Mouse (Mus musculus) cerebellum, adult 2 months (tissue): ENCODE results near the gene Osbpl10. TPM values are rescaled to one million over a fixed set of nuclear protein-coding genes. Genes with fewer than 3 reads are reported as not detected.

Experiments used
- DNase-seq, 2 experiments: peaks; one replicate each; pipeline ENCODE4 v3.0.0; 2021
- H3K27ac ChIP-seq: fragments of 200-500 bp; 2 replicates; pipeline ENCODE4 v1.5.1; 2012; ENCODE audit warnings: low read length, control low read depth, inconsistent platforms; ENCODE audit not compliant: insufficient read depth
- H3K27me3 ChIP-seq: fragments of 200-500 bp; 2 replicates; pipeline ENCODE4 v1.6.1; 2012; ENCODE audit warnings: inconsistent platforms, mild to moderate bottlenecking, low read length, moderate library complexity; ENCODE audit not compliant: control insufficient read depth, insufficient read depth
- H3K4me1 ChIP-seq: fragments of 200-500 bp; 2 replicates; pipeline ENCODE4 v1.6.1; 2011; ENCODE audit warnings: low read length; ENCODE audit not compliant: control insufficient read depth, insufficient read depth
- H3K4me3 ChIP-seq: fragments of 200-500 bp; replicated peaks from 2 replicates; pipeline ENCODE3; 2011; ENCODE audit warnings: mild to moderate bottlenecking, low read depth, low read length, control low read depth; ENCODE audit not compliant: insufficient read depth
- CTCF ChIP-seq: fragments of 200-500 bp; IDR thresholded peaks from 2 replicates; pipeline ENCODE4 v1.5.1; 2011; ENCODE audit warnings: low read depth, mild to moderate bottlenecking, control low read depth, low read length, moderate library complexity, borderline replicate concordance; ENCODE audit not compliant: insufficient read depth
- POLR2A ChIP-seq: fragments of 200-500 bp; IDR thresholded peaks from 2 replicates; pipeline ENCODE4 v1.6.1; 2011; ENCODE audit warnings: low read length, control low read depth, borderline replicate concordance; ENCODE audit not compliant: insufficient read depth
- WGBS: fragments of 180-500 bp; shearing (Covaris S2); methylation state at CpG from one replicate; pipeline ENCODE4 v1.1.7; 2018; 5-methylcytosine and 5-hydroxymethylcytosine counted together
- polyA plus RNA-seq: library from polyadenylated mRNA; depleted of rRNA; stranded (reverse); fragments of >200 nt; gene quantifications from 2 replicates; pipeline ENCODE4 v1.2.3, GENCODE M21; 2012

The Osbpl10 gene
- polyA plus RNA-seq, 1 experiment: 11.0 TPM

DNA sequence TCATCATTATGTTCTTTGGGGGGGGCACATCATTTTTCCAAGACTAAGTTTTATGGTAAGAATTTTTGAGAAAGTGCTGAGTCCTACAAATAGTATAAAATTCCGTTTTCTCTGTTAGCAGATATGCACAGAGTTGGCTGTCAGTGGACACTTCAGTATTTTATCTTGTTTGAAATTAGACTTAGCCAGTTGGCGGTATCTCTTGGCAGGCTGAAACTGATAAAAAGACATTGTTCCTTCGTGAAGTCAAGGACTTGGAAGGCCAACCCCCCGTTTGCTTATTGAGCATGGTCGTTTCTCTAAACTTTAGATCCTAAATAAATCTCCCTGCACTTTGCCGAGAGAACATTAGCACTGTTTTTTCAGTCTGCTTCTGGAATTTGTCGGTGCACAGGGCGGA is 185.3 kb downstream of the Osbpl10 start:
- H3K27me3 ChIP-seq: no peaks in the 10 kb centered on the region
- WGBS: 83% methylated on average over 8 of the region's 8 CpGs

GRCm38 (mm10) chr9:115164351-115164750 is 186.0 kb downstream of the Osbpl10 start:
- Histone ChIP-seq H3K4me3 (no peak overlapping the region), H3K4me1 (no peaks in the 10 kb centered on the region), H3K27ac (no peak overlapping the region), H3K27me3 (no peaks in the 10 kb centered on the region)
- TF ChIP-seq POLR2A (no peak), CTCF (no peak)
- WGBS: 90% methylated on average over 7 of the region's 7 CpGs
- no peak for DNase-seq

More for the DNA sequence above, 185.3 kb downstream of the Osbpl10 start:
- no peak for TF ChIP-seq CTCF
- TF ChIP-seq POLR2A: no peak
- no peak overlapping the region for H3K27ac ChIP-seq
- no peak overlapping the region for H3K4me3 ChIP-seq
- H3K4me1 ChIP-seq: no peaks in the 10 kb centered on the region
- no peak for DNase-seq

- no peak overlapping the region for H3K27ac ChIP-seq
- H3K4me3 ChIP-seq: no peak overlapping the region
- no peak for DNase-seq
- no peaks in the 10 kb centered on the region for H3K27me3 ChIP-seq
- TF ChIP-seq POLR2A (no peak), CTCF (no peak)
- no peaks in the 10 kb centered on the region for H3K4me1 ChIP-seq
- WGBS: 85% methylated on average over 8 of the region's 8 CpGs
Observed at GRCm38 (mm10) chr9:115165996-115166395, 187.6 kb downstream of the Osbpl10 start.

DNA sequence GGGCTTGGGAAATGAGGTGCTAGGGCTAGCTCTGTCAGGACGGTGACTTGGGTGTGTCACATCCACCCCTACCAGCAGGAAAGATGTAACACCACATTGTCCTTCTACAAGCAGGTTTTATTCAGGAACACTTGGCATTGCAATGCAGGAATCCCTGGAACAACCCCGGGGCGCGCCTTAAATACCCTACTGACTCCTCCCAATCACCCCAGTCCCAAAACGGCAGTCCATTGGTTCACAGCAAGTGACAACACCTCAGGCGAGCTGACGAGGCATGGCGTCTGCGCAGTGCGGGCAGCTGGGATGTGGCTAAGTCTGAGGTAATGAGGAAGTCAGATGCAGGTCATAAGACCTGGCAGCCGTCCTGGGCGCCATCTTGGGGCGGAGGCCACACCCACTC is 191.2 kb downstream of the Osbpl10 start:
- TF ChIP-seq CTCF (no peak), POLR2A (no peak)
- Histone ChIP-seq H3K27ac (no peak overlapping the region), H3K27me3 (no peaks in the 10 kb centered on the region), H3K4me1 (no peaks in the 10 kb centered on the region; the same call in 1 of the 2 replicates), H3K4me3 (no peak overlapping the region)
- DNase-seq: no peak
- 87% methylated on average over 13 of the region's 13 CpGs for WGBS

- Histone ChIP-seq H3K27ac (no peak overlapping the region), H3K27me3 (no peaks in the 10 kb centered on the region), H3K4me1 (no peaks in the 10 kb centered on the region; the same call in 1 of the 2 replicates), H3K4me3 (no peak overlapping the region)
- no peak for DNase-seq
- no peak for TF ChIP-seq POLR2A
- TF ChIP-seq CTCF: no peak
- WGBS: 42% methylated on average over 6 of the region's 6 CpGs
Observed at GRCm38 (mm10) chr9:115172096-115172495, 193.7 kb downstream of the Osbpl10 start.

DNA sequence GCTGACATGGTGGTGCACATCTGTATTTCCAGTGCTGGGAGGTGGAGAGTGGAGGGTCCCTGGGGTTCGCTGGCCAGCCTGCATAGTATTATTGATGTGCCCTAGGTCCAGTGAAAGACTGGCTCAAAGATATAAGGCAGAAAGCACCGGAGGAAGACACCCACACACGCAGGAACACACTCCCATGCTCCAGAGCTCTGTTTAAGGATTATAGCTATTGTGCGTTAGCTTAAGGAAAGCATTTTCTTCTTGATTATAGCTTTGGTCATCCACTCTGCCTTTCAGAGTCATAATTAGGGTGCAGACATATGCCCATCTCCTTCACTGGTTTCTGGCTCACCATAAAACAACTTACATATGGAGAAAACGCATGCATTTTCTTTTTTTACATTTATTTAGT is 200.8 kb downstream of the Osbpl10 start:
- Histone ChIP-seq H3K4me1 (no peaks in the 10 kb centered on the region), H3K27ac (no peak overlapping the region), H3K4me3 (no peak overlapping the region), H3K27me3 (no peaks in the 10 kb centered on the region)
- DNase-seq: no peak
- 94% methylated on average over 5 of the region's 5 CpGs for WGBS
- TF ChIP-seq POLR2A (no peak), CTCF (no peak)

DNA sequence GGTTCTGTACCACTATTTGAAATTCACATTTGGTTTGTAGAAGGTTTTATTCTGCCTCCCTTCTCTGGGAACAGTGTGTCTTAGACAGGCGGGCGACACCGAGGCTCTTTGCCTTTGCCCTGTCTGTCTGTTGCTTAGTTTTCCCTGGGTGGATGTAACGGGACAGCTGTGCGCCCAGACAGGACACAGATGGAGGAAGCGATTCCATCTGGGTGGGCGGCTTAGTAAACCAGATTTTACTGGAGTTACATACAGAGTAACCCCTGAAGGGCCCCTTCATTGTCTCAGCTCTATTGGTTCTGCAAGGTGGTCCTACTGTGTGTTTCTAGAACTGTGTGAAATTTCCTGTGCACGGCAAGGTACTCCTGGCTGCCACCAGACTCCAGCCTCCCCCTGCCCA is 201.6 kb downstream of the Osbpl10 start:
- Histone ChIP-seq H3K4me1 (no peaks in the 10 kb centered on the region), H3K27ac (no peak overlapping the region), H3K4me3 (no peak overlapping the region), H3K27me3 (no peaks in the 10 kb centered on the region)
- DNase-seq: no peak
- no peak for TF ChIP-seq POLR2A
- TF ChIP-seq CTCF: no peak
- WGBS: 46% methylated on average over 8 of the region's 8 CpGs

GRCm38 (mm10) chr9:115186402-115186801 is 208.0 kb downstream of the Osbpl10 start:
- TF ChIP-seq CTCF (no peak), POLR2A (no peak)
- Histone ChIP-seq H3K4me1 (no peaks in the 10 kb centered on the region), H3K27ac (no peak overlapping the region), H3K27me3 (no peaks in the 10 kb centered on the region), H3K4me3 (no peak overlapping the region)
- DNase-seq: no peak
- 77% methylated on average over 11 of the region's 11 CpGs for WGBS
